Mouse (Mus musculus): ENCODE results near the gene Zbp1. TPM values are rescaled to one million over a fixed set of nuclear protein-coding genes. Genes with fewer than 3 reads are reported as not detected.
A peak's percentile ranks its signal among the peaks of the same experiment; 100 is the strongest.

Zbp1 gene
- polyA plus RNA-seq, 1 experiment = 63.7 TPM

- DNase-seq = no peak
- no peaks in the 10 kb centered on the region for H3K27me3 ChIP-seq (ENCODE audit: control insufficient read depth, insufficient read depth, low read length)
- 94% methylated on average over 9 of the region's 9 CpGs for WGBS
Measured at GRCm38 (mm10) chr2:173220754-173221153, 2.0 kb upstream of the Zbp1 start.

GRCm38 (mm10) chr2:173219256-173219954 lies 682 bp upstream of the Zbp1 start:
- H3K36me3 ChIP-seq (ENCODE audit: control insufficient read depth, insufficient read depth, low read length) = no peaks in the 10 kb centered on the region; the same call in 1 of the 2 replicates
- peak; percentile 55 for DNase-seq
- peaks cover 43% of the 10 kb centered on the region for H3K4me1 ChIP-seq (replicated peaks; ENCODE audit: control insufficient read depth, insufficient read depth, low read length)
- peak overlapping the region; percentile 4; the same call in 1 of the 2 replicates for H3K4me3 ChIP-seq (ENCODE audit: control insufficient read depth, insufficient read depth, low read length)
- WGBS = 38% methylated on average over 10 of the region's 10 CpGs
- no peaks in the 10 kb centered on the region for H3K27me3 ChIP-seq (ENCODE audit: control insufficient read depth, insufficient read depth, low read length)
- H3K27ac ChIP-seq (ENCODE audit: control insufficient read depth, insufficient read depth, low read length) = peak overlapping the region; percentile 94
- TF ChIP-seq CTCF (IDR thresholded peaks at IDR 0.05; ENCODE audit: borderline replicate concordance, control insufficient read depth, extremely low read depth, insufficient read depth, low read length, poor library complexity) (peak; percentile 95), POLR2A (IDR thresholded peaks at IDR 0.05; ENCODE audit: control insufficient read depth, extremely low read depth, insufficient read depth, low read length, poor library complexity) (no peak)

More at GRCm38 (mm10) chr2:173220754-173221153, 2.0 kb upstream of the Zbp1 start:
- Histone ChIP-seq H3K36me3 (ENCODE audit: control insufficient read depth, insufficient read depth, low read length) (no peaks in the 10 kb centered on the region), H3K27ac (ENCODE audit: control insufficient read depth, insufficient read depth, low read length) (no peak overlapping the region), H3K4me3 (ENCODE audit: control insufficient read depth, insufficient read depth, low read length) (no peak overlapping the region), H3K4me1 (replicated peaks; ENCODE audit: control insufficient read depth, insufficient read depth, low read length) (peaks cover 48% of the 10 kb centered on the region)
- TF ChIP-seq POLR2A (IDR thresholded peaks at IDR 0.05; ENCODE audit: control insufficient read depth, extremely low read depth, insufficient read depth, low read length, poor library complexity) (no peak), CTCF (IDR thresholded peaks at IDR 0.05; ENCODE audit: borderline replicate concordance, control insufficient read depth, extremely low read depth, insufficient read depth, low read length, poor library complexity) (no peak)

GRCm38 (mm10) chr2:173217763-173218258 lies 912 bp downstream of the Zbp1 start:
- no peak for DNase-seq

GRCm38 (mm10) chr2:173217246-173217645 lies 1.5 kb downstream of the Zbp1 start:
- Histone ChIP-seq H3K4me1 (replicated peaks; ENCODE audit: control insufficient read depth, insufficient read depth, low read length) (peaks cover 30% of the 10 kb centered on the region), H3K36me3 (ENCODE audit: control insufficient read depth, insufficient read depth, low read length) (no peaks in the 10 kb centered on the region; the same call in 1 of the 2 replicates), H3K27me3 (ENCODE audit: control insufficient read depth, insufficient read depth, low read length) (no peaks in the 10 kb centered on the region), H3K4me3 (ENCODE audit: control insufficient read depth, insufficient read depth, low read length) (peak overlapping the region; percentile 69), H3K27ac (ENCODE audit: control insufficient read depth, insufficient read depth, low read length) (no peak overlapping the region)
- TF ChIP-seq POLR2A (IDR thresholded peaks at IDR 0.05; ENCODE audit: control insufficient read depth, extremely low read depth, insufficient read depth, low read length, poor library complexity) (no peak), CTCF (IDR thresholded peaks at IDR 0.05; ENCODE audit: borderline replicate concordance, control insufficient read depth, extremely low read depth, insufficient read depth, low read length, poor library complexity) (no peak)
- WGBS = 87% methylated on average over 3 of the region's 3 CpGs
- no peak for DNase-seq

More at GRCm38 (mm10) chr2:173217763-173218258, 912 bp downstream of the Zbp1 start:
- peak overlapping the region; percentile 94; the same call in 1 of the 2 replicates for H3K27ac ChIP-seq (ENCODE audit: control insufficient read depth, insufficient read depth, low read length)
- no peak for TF ChIP-seq POLR2A (IDR thresholded peaks at IDR 0.05; ENCODE audit: control insufficient read depth, extremely low read depth, insufficient read depth, low read length, poor library complexity)
- no peak for TF ChIP-seq CTCF (IDR thresholded peaks at IDR 0.05; ENCODE audit: borderline replicate concordance, control insufficient read depth, extremely low read depth, insufficient read depth, low read length, poor library complexity)
- 91% methylated on average over 5 of the region's 5 CpGs for WGBS
- no peaks in the 10 kb centered on the region for H3K27me3 ChIP-seq (ENCODE audit: control insufficient read depth, insufficient read depth, low read length)
- peaks cover 30% of the 10 kb centered on the region for H3K4me1 ChIP-seq (replicated peaks; ENCODE audit: control insufficient read depth, insufficient read depth, low read length)
- H3K36me3 ChIP-seq (ENCODE audit: control insufficient read depth, insufficient read depth, low read length) = no peaks in the 10 kb centered on the region; the same call in 1 of the 2 replicates
- peak overlapping the region; percentile 69 for H3K4me3 ChIP-seq (ENCODE audit: control insufficient read depth, insufficient read depth, low read length)

GRCm38 (mm10) chr2:173216840-173217239 lies 1.9 kb downstream of the Zbp1 start:
- H3K4me1 ChIP-seq (replicated peaks; ENCODE audit: control insufficient read depth, insufficient read depth, low read length) = peaks cover 30% of the 10 kb centered on the region
- WGBS = 40% methylated on average over 7 of the region's 7 CpGs
- no peak for DNase-seq

GRCm38 (mm10) chr2:173212227-173212626 lies 6.5 kb downstream of the Zbp1 start:
- no peak overlapping the region for H3K4me3 ChIP-seq (ENCODE audit: control insufficient read depth, insufficient read depth, low read length)

More at GRCm38 (mm10) chr2:173216840-173217239, 1.9 kb downstream of the Zbp1 start:
- TF ChIP-seq POLR2A (IDR thresholded peaks at IDR 0.05; ENCODE audit: control insufficient read depth, extremely low read depth, insufficient read depth, low read length, poor library complexity) = no peak
- TF ChIP-seq CTCF (IDR thresholded peaks at IDR 0.05; ENCODE audit: borderline replicate concordance, control insufficient read depth, extremely low read depth, insufficient read depth, low read length, poor library complexity) = no peak
- Histone ChIP-seq H3K27me3 (ENCODE audit: control insufficient read depth, insufficient read depth, low read length) (no peaks in the 10 kb centered on the region), H3K27ac (ENCODE audit: control insufficient read depth, insufficient read depth, low read length) (no peak overlapping the region), H3K4me3 (ENCODE audit: control insufficient read depth, insufficient read depth, low read length) (no peak overlapping the region), H3K36me3 (ENCODE audit: control insufficient read depth, insufficient read depth, low read length) (no peaks in the 10 kb centered on the region; the same call in 1 of the 2 replicates)

More at GRCm38 (mm10) chr2:173212227-173212626, 6.5 kb downstream of the Zbp1 start:
- peaks cover 8% of the 10 kb centered on the region for H3K4me1 ChIP-seq (replicated peaks; ENCODE audit: control insufficient read depth, insufficient read depth, low read length)
- TF ChIP-seq POLR2A (IDR thresholded peaks at IDR 0.05; ENCODE audit: control insufficient read depth, extremely low read depth, insufficient read depth, low read length, poor library complexity) (no peak), CTCF (IDR thresholded peaks at IDR 0.05; ENCODE audit: borderline replicate concordance, control insufficient read depth, extremely low read depth, insufficient read depth, low read length, poor library complexity) (no peak)
- no peaks in the 10 kb centered on the region for H3K27me3 ChIP-seq (ENCODE audit: control insufficient read depth, insufficient read depth, low read length)
- H3K36me3 ChIP-seq (ENCODE audit: control insufficient read depth, insufficient read depth, low read length) = no peaks in the 10 kb centered on the region; the same call in 1 of the 2 replicates
- 93% methylated on average over 4 of the region's 4 CpGs for WGBS
- no peak for DNase-seq
- H3K27ac ChIP-seq (ENCODE audit: control insufficient read depth, insufficient read depth, low read length) = no peak overlapping the region
